Mouse (Mus musculus) testis, postnatal 10 days (tissue): Measurements from ENCODE around the gene Arel1.

ENCODE experiments used
- DNase-seq: peaks from one replicate; pipeline ENCODE4 v3.0.0; 2021; ENCODE audit warnings: low spot score

The Arel1 gene

DNA sequence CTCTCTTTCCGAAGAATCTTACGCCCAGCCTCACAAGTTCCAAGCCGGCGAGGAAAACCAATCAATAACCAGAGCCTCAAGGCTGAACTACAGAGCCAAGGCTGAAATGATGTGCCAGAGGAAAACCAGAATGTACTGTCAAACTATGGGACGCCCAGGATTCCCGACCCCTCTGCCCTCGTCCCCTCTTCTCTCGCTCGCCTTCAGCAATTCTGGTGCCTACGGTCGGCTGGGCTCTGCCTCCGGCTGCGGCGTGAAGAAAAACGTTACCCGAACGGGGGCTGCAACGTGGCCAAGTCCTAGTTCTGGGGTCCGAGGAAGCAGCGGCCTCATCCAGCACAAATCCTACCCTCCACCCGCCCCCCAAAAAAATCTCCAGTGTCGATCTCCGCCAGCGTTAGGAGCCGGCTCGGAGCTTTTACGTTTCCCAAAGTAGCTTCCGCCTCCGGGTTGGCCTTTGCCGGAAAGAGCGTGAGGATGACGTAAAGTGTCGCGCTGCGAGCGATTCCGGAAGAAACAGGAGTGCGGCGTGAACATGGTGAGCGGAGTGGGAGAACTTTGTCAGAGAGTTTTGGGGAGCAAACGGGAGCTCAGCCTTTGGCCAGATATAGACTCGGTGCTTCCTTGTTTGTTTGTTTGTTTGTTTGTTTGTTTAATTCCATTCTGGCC is at the start of gene Arel1, which contains the start of gene Fcf1:
Gene Arel1, minus strand, starts transcription at position 473 of the 669 bp plus-strand sequence.
Gene Fcf1, plus strand, starts transcription at position 470 of the 669 bp plus-strand sequence.
- DNase-seq, result peak; percentile 90

GRCm38 (mm10) chr12:85012185-85012584 is 41.5 kb upstream of the Arel1 start:
- DNase-seq, result no peak

- no peak for DNase-seq
Measured at GRCm38 (mm10) chr12:85010541-85010940, 39.8 kb upstream of the Arel1 start.

DNA sequence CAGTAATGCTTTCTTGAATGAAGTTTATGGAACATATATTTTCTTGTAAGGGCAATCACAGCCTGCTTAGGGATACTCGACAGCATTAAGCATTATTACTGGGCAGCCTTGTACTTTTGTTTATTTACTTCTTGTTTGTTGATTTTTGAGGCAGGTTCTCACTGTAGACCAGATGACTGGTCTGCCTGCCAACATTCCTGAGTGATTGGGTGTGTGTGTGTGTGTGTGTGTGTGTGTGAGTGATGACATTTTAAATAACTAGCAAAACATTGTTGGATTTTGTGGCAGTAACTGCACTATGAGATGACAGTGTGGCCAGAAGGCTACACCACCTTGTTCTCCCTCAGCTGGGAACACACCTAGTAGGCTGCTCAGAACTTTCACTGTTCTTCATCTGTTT is 39.1 kb upstream of the Arel1 start:
- no peak for DNase-seq

DNA sequence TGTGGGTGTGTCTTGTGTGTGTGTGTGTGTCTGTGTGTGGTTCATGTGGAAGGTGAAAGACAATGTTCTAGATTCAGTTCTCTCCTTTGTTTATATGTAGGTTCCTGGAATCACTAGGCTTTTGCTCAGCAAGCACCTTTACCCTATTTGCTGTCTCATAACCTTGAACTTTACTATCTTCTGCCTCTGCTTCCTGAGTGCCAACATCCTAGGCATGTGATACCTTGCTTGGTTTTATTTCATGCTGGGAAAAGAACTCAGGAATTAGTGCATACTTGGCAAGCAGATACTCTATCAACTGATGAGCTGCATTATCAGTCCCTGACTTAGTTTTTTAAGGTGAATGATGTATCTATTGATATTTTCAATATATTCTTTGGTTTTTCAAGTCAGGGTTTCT is 36.3 kb upstream of the Arel1 start:
- DNase-seq, result no peak

- no peak for DNase-seq
Measured at GRCm38 (mm10) chr12:85006206-85006605, 35.5 kb upstream of the Arel1 start.

DNA sequence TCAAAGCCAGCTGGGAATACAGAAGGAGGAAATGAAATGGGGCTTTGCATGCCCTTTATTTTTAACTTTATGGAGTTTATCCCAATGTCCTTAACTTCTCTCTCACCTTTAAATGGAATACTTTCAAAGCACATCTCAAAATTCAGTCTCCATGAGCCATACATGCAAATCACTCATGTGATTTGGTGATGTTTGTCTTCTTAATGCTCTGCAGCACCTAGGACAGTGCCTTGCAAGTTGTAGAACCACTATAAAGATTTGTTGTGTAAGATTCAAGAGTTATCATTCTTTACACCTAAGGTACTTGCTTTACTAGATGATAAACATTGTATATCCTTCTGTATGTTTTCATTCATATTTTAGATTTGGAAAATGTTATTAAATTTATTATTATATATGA is 28.4 kb upstream of the Arel1 start:
- DNase-seq, result no peak

GRCm38 (mm10) chr12:84996501-84997398 is 26.1 kb upstream of the Arel1 start:
- DNase-seq, result peak; percentile 79

DNA sequence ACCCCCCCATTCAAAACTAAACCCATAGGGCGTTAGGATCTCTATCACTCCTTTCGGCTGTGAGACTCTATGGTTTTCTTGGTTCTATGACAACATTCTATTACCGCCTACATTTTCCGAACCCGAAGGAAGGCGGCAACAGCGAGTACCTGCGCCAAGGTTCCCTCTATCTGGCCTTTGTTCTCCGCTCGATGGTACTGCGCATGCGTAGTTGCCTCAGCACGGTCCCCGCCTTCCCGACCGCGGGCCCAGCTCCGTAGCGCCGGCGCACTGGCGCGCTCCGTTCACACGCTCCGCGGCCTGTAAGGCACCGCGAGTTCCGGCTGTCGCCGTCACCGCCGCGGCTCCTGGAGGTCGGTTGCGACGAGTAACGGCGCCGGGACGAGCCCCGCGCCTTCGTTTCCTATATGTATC is 25.4 kb upstream of the Arel1 start, which contains the start of gene Ylpm1:
Gene Ylpm1, plus strand, starts transcription at position 239 of the 414 bp plus-strand sequence.
- peak; percentile 96 for DNase-seq

DNA sequence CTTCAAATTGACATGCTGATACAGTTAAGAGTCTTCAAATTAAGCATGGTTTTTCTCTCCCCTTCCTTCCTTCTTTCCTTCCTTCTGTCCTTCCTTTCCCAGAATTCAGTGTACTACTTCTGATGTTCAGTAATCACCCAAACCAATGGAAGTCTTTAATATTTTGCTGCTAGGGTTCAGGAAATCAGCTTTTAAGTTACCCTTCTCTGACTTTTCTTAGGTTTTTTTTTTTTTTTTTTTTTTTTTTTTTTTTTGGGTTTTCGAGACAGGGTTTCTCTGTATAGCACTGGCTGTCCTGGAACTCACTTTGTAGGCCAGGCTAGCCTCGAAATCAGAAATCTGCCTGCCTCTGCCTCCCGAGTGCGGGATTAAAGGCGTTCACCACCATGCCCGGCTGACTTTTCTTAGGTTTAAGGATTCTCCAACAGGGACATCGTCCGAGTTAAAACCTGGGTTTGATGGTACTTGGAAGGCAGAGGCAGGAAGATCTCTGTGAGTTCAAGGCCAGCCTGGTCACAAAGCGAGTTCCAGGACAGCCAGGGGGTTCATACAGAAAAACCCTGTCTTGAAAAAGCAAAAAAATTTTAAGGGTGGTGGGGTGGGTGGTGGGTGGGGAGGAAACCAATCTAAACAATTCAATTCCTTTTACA is 24.5 kb upstream of the Arel1 start:
- DNase-seq, result no peak

- no peak for DNase-seq
Measured at GRCm38 (mm10) chr12:84989456-84989855, 18.8 kb upstream of the Arel1 start.

GRCm38 (mm10) chr12:84979264-84979862 is 8.7 kb upstream of the Arel1 start:
- DNase-seq, result no peak

- no peak for DNase-seq
Measured at GRCm38 (mm10) chr12:84969656-84970427, 858 bp downstream of the Arel1 start.

DNA sequence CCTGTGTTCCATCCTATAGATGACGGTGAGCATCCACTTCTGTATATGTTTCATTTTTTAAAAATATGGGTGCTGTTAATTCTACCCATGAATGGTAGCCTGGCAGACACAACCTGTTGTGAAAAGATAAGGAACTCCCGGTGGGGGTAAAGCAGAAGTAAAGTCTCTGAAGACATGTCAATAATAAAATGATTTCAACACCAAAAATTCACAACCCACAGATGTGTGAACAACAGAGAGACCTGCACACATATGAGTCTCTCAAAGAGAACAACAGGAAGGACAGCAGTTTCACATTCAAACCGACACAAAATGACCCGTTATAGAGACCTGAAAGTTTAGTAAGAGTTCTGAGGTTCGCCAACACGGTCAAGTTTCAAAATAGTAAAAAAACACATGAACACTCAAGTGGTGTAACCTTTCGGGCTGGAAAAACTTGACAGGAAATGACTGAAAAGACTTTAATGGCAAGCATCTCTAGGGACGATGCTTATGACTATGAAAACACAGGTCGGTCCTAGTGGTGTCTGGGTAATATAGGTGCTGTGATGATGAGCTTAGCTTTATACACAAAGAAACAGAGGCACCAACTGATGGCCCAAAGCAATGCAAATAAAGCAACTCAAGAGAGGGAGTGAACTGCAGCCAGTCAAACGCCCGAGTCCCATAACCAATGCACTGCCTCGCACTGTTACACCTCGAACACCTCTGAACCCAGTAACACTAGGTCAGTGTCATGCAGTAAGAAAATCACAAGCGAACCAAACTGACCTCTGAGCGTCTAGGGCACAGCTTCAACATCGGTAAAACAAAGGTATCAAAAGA is 1.7 kb downstream of the Arel1 start:
- DNase-seq, result no peak

GRCm38 (mm10) chr12:84962606-84963005 is 8.1 kb downstream of the Arel1 start:
- DNase-seq, result no peak

- DNase-seq, result no peak
Measured at GRCm38 (mm10) chr12:84958794-84959356, 11.8 kb downstream of the Arel1 start.

- DNase-seq, result no peak
Measured at GRCm38 (mm10) chr12:84956317-84956716, 14.4 kb downstream of the Arel1 start.

GRCm38 (mm10) chr12:84952351-84952750 is 18.3 kb downstream of the Arel1 start:
- no peak for DNase-seq

DNA sequence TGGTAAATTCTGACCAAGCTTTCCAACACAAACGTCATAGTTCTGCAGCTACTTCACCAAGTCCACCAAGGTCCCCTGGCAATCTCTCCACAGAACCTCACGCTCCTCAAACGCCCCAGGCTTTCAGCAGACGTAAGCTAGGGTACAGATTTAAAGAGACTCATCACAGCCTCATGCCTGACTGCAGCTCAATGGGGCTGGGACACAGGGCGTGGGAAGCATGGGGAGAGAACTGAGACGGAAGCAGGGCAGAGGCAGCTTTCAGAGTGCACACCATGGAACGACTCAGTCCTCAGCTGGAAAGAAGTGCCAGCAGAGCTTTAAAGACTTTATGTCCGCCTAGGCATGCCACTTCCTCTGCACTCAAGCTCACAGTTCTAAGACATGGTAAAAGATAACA is 19.2 kb downstream of the Arel1 start:
- no peak for DNase-seq

DNA sequence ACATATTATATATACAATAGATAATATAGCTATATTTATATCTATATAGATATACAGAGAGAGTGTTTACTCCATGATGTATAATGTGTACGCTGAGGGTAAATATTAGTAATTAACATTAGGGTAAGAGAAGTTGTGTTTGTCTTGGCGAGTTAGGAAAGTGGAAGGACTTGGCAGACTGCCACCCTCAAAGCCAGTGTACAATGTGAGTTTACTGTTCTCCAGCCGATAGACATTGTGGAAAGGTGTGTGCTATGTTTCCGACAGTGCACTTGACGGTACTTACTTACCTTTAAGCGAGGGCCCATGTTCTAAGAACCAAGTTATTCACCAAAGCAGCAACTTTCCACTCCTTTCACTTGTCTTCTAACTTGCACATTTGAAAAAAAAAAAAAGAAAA is 19.9 kb downstream of the Arel1 start:
- no peak for DNase-seq
